Mouse (Mus musculus) limb, embryonic 10.5 days (tissue): ENCODE results near the gene Ephb1. TPM values are rescaled to one million over a fixed set of nuclear protein-coding genes. Genes with fewer than 3 reads are reported as not detected.

Experiments used
- DNase-seq: peaks from one replicate; pipeline ENCODE4 v3.0.0-alpha.2; 2017; ENCODE audit warnings: low spot score
- H3K27ac ChIP-seq: fragments of 300-500 bp; sonication (generic); 2 replicates; pipeline ENCODE4 v1.5.1; 2016; ENCODE audit warnings: mild to moderate bottlenecking
- H3K27me3 ChIP-seq: fragments of 300-500 bp; sonication (generic); 2 replicates; pipeline ENCODE4 v1.6.1; 2016; ENCODE audit warnings: low read depth, mild to moderate bottlenecking; ENCODE audit not compliant: poor library complexity, severe bottlenecking
- H3K36me3 ChIP-seq: fragments of 300-500 bp; sonication (generic); 2 replicates; pipeline ENCODE4 v1.6.1; 2016; ENCODE audit warnings: mild to moderate bottlenecking, moderate library complexity
- H3K4me1 ChIP-seq: fragments of 300-500 bp; sonication (generic); 2 replicates; pipeline ENCODE4 v1.6.1; 2016
- H3K4me3 ChIP-seq: fragments of 300-500 bp; sonication (generic); 2 replicates; pipeline ENCODE4 v1.5.1; 2016; ENCODE audit warnings: mild to moderate bottlenecking, moderate library complexity
- H3K9me3 ChIP-seq: fragments of 300-500 bp; sonication (generic); replicated peaks from 2 replicates; pipeline ENCODE4 v1.6.1; 2016; ENCODE audit warnings: mild to moderate bottlenecking
- WGBS: fragments of 180-500 bp; shearing (Covaris S2); methylation state at CpG from one replicate; pipeline ENCODE4 v1.1.7; 2016; 5-methylcytosine and 5-hydroxymethylcytosine counted together
- polyA plus RNA-seq: library from polyadenylated mRNA; unstranded; fragments of >200 nt; fragmentation: Nextera tagmentation; extraction: Ambion mirVana; gene quantifications from 2 replicates; pipeline ENCODE4 v1.2.1, GENCODE M21; 2016

Gene Ephb1
- polyA plus RNA-seq, 1 experiment from 2014 or later = 1.1 TPM

DNA sequence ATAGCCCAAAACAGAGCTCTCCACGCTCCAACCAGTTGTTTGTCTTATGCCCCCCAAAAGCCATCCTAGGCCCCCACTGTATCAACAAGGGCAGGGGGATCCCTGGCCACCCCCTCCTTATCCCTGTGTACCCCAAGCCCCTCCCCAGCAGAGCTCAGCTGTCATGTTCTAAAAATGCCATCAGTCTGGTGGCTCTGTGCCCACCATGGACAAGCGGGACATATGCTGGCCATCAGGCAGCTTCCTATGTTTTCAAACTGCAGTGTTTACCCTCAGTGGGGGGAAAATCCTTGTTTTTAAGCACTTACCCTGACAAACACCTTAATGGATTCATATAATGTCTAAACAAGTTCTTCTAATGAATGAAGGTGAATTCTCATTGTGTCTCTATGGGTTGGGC, 275.3 kb downstream of the Ephb1 start:
- Histone ChIP-seq H3K27ac (no peak overlapping the region), H3K9me3 (no peaks in the 10 kb centered on the region), H3K27me3 (0 out of 2 replicates have a peak, but pooled peaks cover 5% of the 10 kb centered on the region), H3K36me3 (no peaks in the 10 kb centered on the region), H3K4me3 (no peak overlapping the region), H3K4me1 (peaks cover 13% of the 10 kb centered on the region)
- WGBS = 92% methylated on average over 2 of the region's 2 CpGs
- DNase-seq = no peak

DNA sequence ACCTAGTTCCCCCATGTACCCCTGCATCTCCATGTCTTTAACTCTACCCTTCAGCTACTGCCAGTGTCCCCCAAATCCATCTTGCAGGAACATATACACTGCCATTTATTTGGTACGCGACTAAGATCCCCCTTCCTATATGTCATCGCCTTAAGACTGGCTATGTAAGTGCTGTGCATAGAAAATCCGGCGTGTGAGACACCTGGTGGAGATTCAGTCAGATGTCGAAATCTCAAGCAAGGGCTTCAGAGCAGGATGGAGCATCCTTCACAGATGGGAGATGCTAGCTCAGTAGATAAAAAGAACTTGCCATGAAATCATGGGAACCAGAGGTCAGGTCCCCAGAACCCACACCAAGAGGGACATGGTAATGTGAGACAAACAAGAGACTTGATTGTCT, 276.3 kb downstream of the Ephb1 start:
- no peak overlapping the region for H3K4me3 ChIP-seq
- 88% methylated on average over 6 of the region's 6 CpGs for WGBS
- peaks cover 13% of the 10 kb centered on the region for H3K4me1 ChIP-seq
- no peaks in the 10 kb centered on the region for H3K9me3 ChIP-seq
- H3K27me3 ChIP-seq = 0 out of 2 replicates have a peak, but pooled peaks cover 3% of the 10 kb centered on the region
- DNase-seq = no peak
- no peak overlapping the region for H3K27ac ChIP-seq
- no peaks in the 10 kb centered on the region for H3K36me3 ChIP-seq

DNA sequence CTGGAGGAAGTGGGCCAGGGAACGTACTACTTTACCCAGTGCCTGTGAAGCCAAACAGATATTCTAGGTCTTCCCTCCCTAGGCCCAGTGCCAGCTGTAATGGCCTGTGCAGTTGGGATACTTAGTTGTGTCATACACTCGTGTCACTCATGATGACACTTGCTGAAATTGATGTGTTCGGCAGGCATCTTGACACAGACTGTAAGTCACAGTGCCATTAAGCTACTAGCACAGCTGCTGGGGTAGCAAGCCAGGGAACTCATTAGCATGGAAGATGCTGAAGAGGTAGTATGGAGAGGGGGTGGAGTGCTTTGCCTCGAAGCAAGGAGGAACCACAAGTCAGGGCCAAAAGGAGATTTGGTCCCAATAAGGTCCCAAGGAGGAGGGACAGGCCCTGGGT, 279.0 kb downstream of the Ephb1 start:
- peaks cover 13% of the 10 kb centered on the region for H3K4me1 ChIP-seq
- no peak overlapping the region for H3K4me3 ChIP-seq
- H3K27ac ChIP-seq = no peak overlapping the region
- WGBS = 62% methylated on average over 4 of the region's 4 CpGs
- no peaks in the 10 kb centered on the region for H3K36me3 ChIP-seq
- 0 out of 2 replicates have a peak, but pooled peaks cover 3% of the 10 kb centered on the region for H3K27me3 ChIP-seq
- no peaks in the 10 kb centered on the region for H3K9me3 ChIP-seq
- DNase-seq = no peak

DNA sequence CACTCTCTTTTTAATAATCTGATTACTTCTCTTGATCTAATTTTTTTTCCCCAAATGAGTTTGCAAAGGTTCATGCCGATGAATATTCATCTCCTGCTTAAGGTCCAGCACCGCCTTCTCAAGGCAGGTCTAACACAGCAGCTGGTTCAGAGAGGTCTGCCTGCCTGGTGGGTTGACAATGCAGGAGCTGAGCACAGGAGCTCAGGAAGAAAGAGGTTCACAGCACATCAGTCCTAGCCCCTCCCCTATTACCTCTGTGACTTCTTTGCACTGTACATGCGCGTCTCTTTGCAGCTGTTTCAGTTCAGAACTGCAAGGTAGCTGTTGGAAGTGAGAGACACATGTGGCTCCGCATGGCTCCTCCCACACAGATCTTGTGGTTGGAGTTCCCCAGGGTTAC, 281.1 kb downstream of the Ephb1 start:
- no peak overlapping the region for H3K4me3 ChIP-seq
- no peak for DNase-seq
- WGBS = 89% methylated on average over 5 of the region's 5 CpGs
- H3K36me3 ChIP-seq = no peaks in the 10 kb centered on the region
- H3K4me1 ChIP-seq = peaks cover 13% of the 10 kb centered on the region
- no peaks in the 10 kb centered on the region for H3K9me3 ChIP-seq
- H3K27me3 ChIP-seq = 0 out of 2 replicates have a peak, but pooled peaks cover 3% of the 10 kb centered on the region
- H3K27ac ChIP-seq = no peak overlapping the region

DNA sequence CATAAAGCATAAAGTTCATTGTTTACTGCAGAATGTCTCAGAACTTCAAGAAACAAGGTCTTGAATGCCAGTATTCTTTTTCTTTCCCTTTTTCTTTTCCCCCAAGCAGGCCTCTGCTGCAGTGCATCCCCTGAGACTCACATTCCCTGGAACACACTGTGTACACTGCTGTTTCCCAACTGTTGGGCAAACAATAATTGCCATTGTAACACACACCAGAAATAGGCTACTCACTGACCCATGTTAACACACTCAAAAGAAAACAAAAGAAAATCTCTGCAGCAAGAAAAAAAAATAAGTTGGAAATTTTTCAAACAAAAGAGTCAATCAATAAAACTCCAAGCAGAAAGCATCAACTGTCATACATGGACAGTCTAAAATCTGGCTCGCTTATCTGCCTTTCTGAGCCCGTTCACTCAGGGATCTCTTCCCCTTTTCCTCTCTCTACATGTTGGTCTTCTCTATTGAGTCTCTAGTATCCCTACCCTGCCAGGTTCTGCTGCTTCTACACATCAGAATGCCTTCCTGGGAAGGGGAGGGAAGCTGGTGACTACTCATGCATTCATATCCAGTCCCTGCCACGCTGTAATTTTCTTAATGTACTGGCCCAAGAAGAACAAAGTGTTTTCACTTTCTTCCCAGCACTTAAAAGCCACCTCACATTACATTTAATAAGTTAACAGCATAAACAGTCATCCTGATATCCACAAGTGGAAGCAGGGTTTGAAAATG, 285.2 kb downstream of the Ephb1 start:
- WGBS = 85% methylated on average over 3 of the region's 3 CpGs
- Histone ChIP-seq H3K36me3 (no peaks in the 10 kb centered on the region), H3K4me1 (no peaks in the 10 kb centered on the region), H3K9me3 (no peaks in the 10 kb centered on the region), H3K27me3 (no peaks in the 10 kb centered on the region), H3K27ac (no peak overlapping the region), H3K4me3 (no peak overlapping the region)
- no peak for DNase-seq

DNA sequence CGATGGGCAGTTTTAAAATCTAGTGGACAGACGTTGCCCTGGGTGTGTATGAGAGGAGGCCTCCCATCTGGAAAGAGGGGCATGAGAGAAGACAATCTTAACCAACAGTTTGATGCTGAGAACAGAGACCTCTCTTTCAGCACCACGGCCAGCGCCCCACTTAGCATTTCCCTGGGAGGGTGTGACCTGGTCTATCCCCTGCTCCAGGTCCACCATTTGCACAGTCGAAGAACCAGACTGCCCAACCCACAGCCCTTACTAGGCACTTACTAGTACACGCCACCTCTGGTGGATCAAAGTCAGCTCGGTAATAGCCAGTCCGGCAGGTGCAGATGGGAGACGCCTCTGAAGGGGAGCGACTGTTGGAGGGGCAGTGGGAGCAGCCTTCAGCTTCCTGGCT, 287.9 kb downstream of the Ephb1 start:
- Histone ChIP-seq H3K27ac (no peak overlapping the region), H3K4me1 (no peaks in the 10 kb centered on the region), H3K27me3 (no peaks in the 10 kb centered on the region), H3K4me3 (no peak overlapping the region), H3K36me3 (no peaks in the 10 kb centered on the region), H3K9me3 (no peaks in the 10 kb centered on the region)
- DNase-seq = peak; percentile 83
- WGBS = 67% methylated on average over 10 of the region's 10 CpGs

DNA sequence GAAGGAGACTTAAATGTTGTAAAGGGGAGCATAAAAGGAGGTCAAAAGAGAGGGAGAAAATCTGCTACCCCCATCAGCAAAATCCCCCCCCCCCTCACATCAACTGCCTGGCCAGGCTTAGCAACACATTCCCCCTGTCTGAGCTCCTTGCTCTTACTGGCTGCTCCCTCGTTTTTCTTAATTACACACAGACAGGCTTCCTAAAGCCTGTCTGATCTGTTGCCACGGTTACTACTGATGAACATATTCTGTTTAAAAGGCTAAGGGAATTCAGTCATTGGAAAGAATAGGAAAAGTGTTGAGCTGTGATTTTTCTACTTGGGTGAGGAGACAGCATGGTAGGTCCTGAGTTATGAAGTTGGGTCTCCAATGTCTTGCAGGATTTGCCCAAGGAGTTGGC, 308.6 kb downstream of the Ephb1 start:
- no peak for DNase-seq
- Histone ChIP-seq H3K27ac (no peak overlapping the region), H3K36me3 (no peaks in the 10 kb centered on the region), H3K4me1 (peaks cover 10% of the 10 kb centered on the region), H3K27me3 (no peaks in the 10 kb centered on the region), H3K9me3 (no peaks in the 10 kb centered on the region), H3K4me3 (no peak overlapping the region)
- WGBS = 30% methylated on average over 2 of the region's 2 CpGs

DNA sequence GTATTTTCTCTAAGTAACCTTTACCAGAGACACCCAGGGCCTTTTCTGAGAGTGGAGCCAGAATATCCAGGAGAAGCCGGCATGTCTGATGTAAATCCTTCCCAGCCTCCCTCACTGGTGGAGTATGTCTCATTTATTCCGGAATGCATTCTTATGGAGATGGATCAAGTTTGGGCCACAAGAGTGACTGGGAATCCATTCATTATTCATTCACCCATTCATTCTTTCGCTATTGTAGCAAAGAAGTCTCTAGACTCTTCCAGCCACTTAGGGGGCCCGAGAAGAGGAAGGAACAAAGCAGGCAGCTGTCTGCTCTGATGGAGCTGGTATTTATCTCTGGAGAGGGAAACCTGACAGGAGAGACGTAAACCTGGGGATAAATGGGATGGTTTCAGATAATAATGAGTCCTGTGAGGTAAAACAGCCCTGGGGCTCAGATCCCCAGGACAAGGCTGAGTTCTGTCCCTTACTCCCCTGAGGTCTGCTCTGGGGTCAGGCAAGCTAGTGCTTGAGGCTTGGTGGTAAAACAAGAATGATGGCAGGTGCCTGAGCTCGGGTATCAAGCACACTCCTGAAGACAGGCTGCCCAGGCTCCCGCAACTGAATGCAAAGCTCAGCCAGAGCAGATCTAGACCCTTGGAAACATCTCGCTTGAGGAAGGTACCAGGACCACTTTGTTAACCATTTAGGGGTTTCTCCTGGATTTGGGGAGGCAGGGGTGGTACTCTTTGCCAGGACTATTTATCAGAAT, 309.2 kb downstream of the Ephb1 start:
- Histone ChIP-seq H3K4me1 (peaks cover 10% of the 10 kb centered on the region), H3K27me3 (no peaks in the 10 kb centered on the region), H3K9me3 (no peaks in the 10 kb centered on the region), H3K36me3 (no peaks in the 10 kb centered on the region), H3K4me3 (no peak overlapping the region), H3K27ac (no peak overlapping the region)
- DNase-seq = no peak
- WGBS = 44% methylated on average over 8 of the region's 8 CpGs

DNA sequence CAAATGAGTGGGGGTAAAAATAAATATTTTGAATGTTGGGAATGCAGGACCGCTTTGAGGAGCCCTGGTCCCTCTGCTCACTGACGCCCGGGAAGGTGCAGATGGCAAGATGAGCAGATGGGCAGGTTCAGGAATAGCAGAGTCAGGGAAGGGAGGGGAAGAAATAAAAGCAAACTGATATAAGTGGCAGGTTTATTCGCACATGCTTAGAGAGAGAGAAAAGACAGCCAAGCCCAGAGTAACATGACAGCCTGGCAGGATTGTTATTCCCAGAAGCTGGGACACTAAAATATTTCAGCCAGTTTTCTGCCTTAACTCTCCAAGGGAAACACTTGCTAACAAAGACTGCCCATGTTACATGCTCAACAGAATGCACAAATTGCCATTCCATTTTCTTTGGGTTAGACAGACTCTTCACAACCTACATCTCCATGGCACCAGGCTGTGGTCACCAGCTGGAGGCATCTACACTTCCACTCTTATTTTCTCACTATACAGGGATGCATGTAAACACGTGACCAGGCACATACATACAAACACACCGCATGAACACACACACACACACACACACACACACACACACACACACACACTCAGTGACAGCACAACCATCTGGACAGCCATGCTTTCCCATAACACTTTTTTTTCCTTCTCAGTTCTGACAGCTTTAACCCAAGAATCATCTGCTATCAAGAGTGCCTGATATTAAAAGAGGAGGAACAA, 315.3 kb downstream of the Ephb1 start:
- H3K27ac ChIP-seq = no peak overlapping the region
- H3K27me3 ChIP-seq = no peaks in the 10 kb centered on the region
- H3K4me3 ChIP-seq = no peak overlapping the region
- no peaks in the 10 kb centered on the region for H3K4me1 ChIP-seq
- DNase-seq = no peak
- WGBS = 87% methylated on average over 6 of the region's 6 CpGs
- H3K36me3 ChIP-seq = no peaks in the 10 kb centered on the region
- H3K9me3 ChIP-seq = no peaks in the 10 kb centered on the region

DNA sequence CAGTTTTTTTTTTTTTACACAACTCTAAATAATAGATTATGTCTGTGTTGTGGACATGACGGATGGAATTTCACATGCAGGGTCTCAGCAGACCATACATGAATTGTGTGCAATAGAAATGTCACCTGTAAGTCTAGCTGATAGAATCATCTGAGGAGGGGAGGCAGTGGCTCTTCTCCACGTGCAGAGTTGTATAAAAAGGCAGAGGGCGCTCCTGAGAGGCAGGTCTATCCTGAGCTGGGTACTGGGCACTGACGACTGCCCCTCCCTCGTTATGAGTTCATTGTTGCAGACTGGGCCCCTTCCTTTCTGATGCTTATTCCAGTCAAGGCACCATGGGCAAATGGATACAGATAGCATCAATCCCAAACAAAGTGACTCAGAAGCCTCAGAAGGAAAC, 318.4 kb downstream of the Ephb1 start:
- Histone ChIP-seq H3K4me1 (no peaks in the 10 kb centered on the region), H3K36me3 (no peaks in the 10 kb centered on the region), H3K27me3 (no peaks in the 10 kb centered on the region), H3K4me3 (no peak overlapping the region), H3K9me3 (no peaks in the 10 kb centered on the region), H3K27ac (no peak overlapping the region)
- 79% methylated on average over 5 of the region's 5 CpGs for WGBS
- DNase-seq = no peak

DNA sequence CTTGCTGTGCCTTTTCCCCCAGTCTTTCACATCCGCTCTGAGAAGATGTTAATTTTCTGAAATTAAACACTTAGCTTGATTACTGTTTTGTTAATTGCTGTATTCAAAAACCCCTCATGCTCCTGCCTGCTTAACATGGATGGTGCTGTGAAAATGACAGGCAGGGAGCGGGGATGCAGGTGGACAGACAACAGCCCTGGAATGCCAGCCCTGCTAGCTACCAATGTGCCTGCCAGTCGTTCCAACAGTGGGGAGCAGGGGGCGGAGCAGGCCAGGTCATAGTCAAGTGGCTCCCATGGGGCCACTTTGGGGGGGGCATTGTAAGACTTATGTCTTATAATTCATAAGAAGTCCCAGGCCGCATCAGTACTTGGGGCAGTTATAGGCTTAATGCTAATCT, 321.3 kb downstream of the Ephb1 start:
- Histone ChIP-seq H3K9me3 (no peaks in the 10 kb centered on the region), H3K4me3 (no peak overlapping the region), H3K27ac (no peak overlapping the region), H3K4me1 (no peaks in the 10 kb centered on the region), H3K27me3 (no peaks in the 10 kb centered on the region), H3K36me3 (no peaks in the 10 kb centered on the region)
- WGBS = 81% methylated on average over 5 of the region's 5 CpGs
- no peak for DNase-seq

DNA sequence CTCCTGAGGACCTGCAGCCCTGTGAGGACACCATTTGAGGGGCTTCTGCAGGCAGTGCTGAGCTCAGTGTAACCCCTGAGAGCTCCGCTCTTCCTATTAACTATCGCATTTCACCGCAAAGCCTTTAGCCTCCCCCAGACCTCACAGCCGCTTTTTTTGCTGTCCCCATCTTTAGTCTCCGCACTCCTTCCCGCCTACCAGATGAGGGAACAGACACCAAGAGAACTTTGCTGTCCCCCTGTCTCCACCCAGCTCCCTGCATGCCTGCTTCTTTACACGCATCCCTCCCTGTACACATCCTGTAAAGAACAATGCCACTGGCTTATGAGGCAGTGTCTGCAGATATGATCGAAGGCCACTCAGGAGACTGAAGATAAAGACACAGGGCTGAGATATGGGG, 322.1 kb downstream of the Ephb1 start:
- Histone ChIP-seq H3K9me3 (no peaks in the 10 kb centered on the region), H3K27me3 (no peaks in the 10 kb centered on the region), H3K4me3 (no peak overlapping the region), H3K36me3 (no peaks in the 10 kb centered on the region), H3K4me1 (no peaks in the 10 kb centered on the region), H3K27ac (no peak overlapping the region)
- no peak for DNase-seq
- 84% methylated on average over 8 of the region's 8 CpGs for WGBS

DNA sequence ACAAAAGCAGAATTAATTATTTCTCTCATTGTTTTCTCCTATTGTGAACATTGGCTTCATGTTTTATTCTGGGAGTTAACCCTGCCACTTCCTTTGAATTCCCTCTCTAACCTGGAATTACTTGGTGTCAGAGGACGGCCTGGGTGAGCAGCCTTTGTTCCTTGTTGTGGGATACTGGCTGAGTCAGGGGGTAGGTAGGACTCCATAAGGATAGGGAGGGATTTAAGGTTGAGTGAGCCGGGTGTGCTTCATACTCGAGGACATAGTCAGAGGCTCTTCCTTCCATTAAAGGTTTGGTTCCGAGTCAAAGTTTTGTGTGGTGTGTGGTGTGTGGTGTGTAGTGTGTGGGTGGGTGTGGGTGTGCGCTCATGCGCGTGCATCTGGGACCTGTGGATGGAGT, 324.8 kb downstream of the Ephb1 start:
- Histone ChIP-seq H3K27ac (no peak overlapping the region), H3K4me1 (no peaks in the 10 kb centered on the region), H3K4me3 (no peak overlapping the region), H3K9me3 (no peaks in the 10 kb centered on the region), H3K36me3 (no peaks in the 10 kb centered on the region), H3K27me3 (no peaks in the 10 kb centered on the region)
- WGBS = 86% methylated on average over 7 of the region's 7 CpGs
- no peak for DNase-seq
